Mouse (Mus musculus) ES-E14 (cell line): Measurements from ENCODE around the gene Dcpp2.

Experiments
- CHD2 ChIP-seq: IDR thresholded peaks from 2 replicates; pipeline ENCODE4 v1.6.1; 2014; ENCODE audit warnings: mild to moderate bottlenecking, low read depth, low read length, inconsistent platforms
- HCFC1 ChIP-seq: IDR thresholded peaks from 2 replicates; pipeline ENCODE4 v1.6.1; 2012; ENCODE audit warnings: low read length, inconsistent platforms, borderline replicate concordance; ENCODE audit not compliant: insufficient read depth
- ZC3H11A ChIP-seq: IDR thresholded peaks from 2 replicates; pipeline ENCODE4 v1.6.1; 2012; ENCODE audit warnings: low read depth, mild to moderate bottlenecking, inconsistent platforms, low read length, borderline replicate concordance
- ZNF384 ChIP-seq: IDR thresholded peaks from 2 replicates; pipeline ENCODE4 v1.6.1; 2012; ENCODE audit warnings: low read depth, low read length, inconsistent platforms

DNA sequence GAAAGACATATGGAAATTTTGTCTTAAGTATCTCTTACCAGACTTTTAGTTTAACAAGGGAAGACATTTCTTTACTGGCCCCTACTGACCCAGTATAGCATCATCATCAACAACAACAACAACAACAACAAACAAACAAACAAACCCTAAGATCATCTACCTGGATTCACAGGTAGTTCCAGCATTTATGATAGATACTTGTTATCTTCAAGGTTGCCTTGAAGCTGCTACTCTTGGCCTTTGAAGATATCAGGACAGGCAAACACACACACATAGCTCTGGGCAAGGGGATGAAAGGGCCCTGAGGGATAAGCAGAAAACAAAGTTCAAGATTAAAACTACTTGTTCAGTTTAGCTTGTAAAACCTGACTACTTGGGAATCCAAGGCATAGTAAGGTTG is 60.7 kb downstream of the Dcpp2 start, which contains the start of gene Sbp:
- TF ChIP-seq ZNF384 (no peak), CHD2 (no peak), HCFC1 (no peak), ZC3H11A (no peak)
